In genomic region chr13:83733231-83733990, GRCm38 (mm10) we compare ENCODE assay signal across 8 mouse cellular contexts.
DNase-seq lines count a peak whose midpoint lies in the region; ATAC-seq and TF ChIP-seq lines count a peak whose summit lies in the region.

No protein-coding gene starts in this region.

- H3K27me3 ChIP-seq in kidney, adult 2 months (replicated peaks; ENCODE audit: control insufficient read depth, insufficient read depth, low read length), result peaks cover 19% of the 10 kb centered on the region
- no peaks in the 10 kb centered on the region for H3K27me3 ChIP-seq in forebrain, embryonic 15.5 days
- no peaks in the 10 kb centered on the region for H3K27me3 ChIP-seq in midbrain, embryonic 11.5 days (ENCODE audit: control insufficient read depth, insufficient read depth, low read length)

- no peak for TF ChIP-seq CTCF in kidney, adult 2 months (conservative IDR thresholded peaks at IDR 0.05; ENCODE audit: insufficient read depth, insufficient read length, low read depth, low read length)

- no peaks in the 10 kb centered on the region for H3K9me3 ChIP-seq in forebrain, embryonic 15.5 days
- no peaks in the 10 kb centered on the region for H3K9me3 ChIP-seq in midbrain, embryonic 11.5 days (ENCODE audit: control insufficient read depth, low read length)

- H3K27ac ChIP-seq in kidney, adult 2 months (ENCODE audit: insufficient read depth, low read depth, low read length), result peak overlapping the region; percentile 60
- H3K27ac ChIP-seq in forebrain, embryonic 15.5 days (replicated peaks), result peak overlapping the region; percentile 100
- peak overlapping the region; percentile 100 for H3K27ac ChIP-seq in midbrain, embryonic 11.5 days (ENCODE audit: low read depth, low read length)

- no peak for TF ChIP-seq POLR2A in kidney, adult 2 months (IDR thresholded peaks at IDR 0.05; ENCODE audit: low read depth, low read length)

- H3K9ac ChIP-seq in forebrain, embryonic 15.5 days (replicated peaks), result peak overlapping the region; percentile 100
- peak overlapping the region; percentile 100 for H3K9ac ChIP-seq in midbrain, embryonic 11.5 days (ENCODE audit: low read length)

- no peak for DNase-seq in kidney, adult 2 months
- no peak for DNase-seq in kidney, postnatal 36 days
- peak; percentile 26 for DNase-seq in R1 (ENCODE audit: low read depth, low spot score)
- DNase-seq in midbrain, embryonic 11.5 days (ENCODE audit: low spot score, missing footprints), result peak; percentile 95
- no peak for DNase-seq in adrenal gland, adult 8-10 months
- DNase-seq in kidney, adult 18-20 months, result no peak

- 5% methylated on average over 24 of the region's 24 CpGs for WGBS in kidney, adult 2 months
- WGBS in forebrain, embryonic 15.5 days, result under 1% methylated on average over 24 of the region's 24 CpGs
- WGBS in midbrain, embryonic 11.5 days, result under 1% methylated on average over 24 of the region's 24 CpGs

- peaks cover 2% of the 10 kb centered on the region; the same call in 1 of the 2 replicates for H3K4me1 ChIP-seq in kidney, adult 2 months (ENCODE audit: control insufficient read depth, insufficient read depth, low read length)
- no peaks in the 10 kb centered on the region for H3K4me1 ChIP-seq in forebrain, embryonic 15.5 days
- H3K4me1 ChIP-seq in midbrain, embryonic 11.5 days (ENCODE audit: control insufficient read depth, insufficient read depth, low read length), result peaks cover 5% of the 10 kb centered on the region; the same call in 1 of the 2 replicates

- H3K4me2 ChIP-seq in forebrain, embryonic 15.5 days (replicated peaks), result peak overlapping the region; percentile 65
- H3K4me2 ChIP-seq in midbrain, embryonic 11.5 days, result peak overlapping the region; percentile 72

- no peaks in the 10 kb centered on the region for H3K36me3 ChIP-seq in kidney, adult 2 months (ENCODE audit: control insufficient read depth, insufficient read depth, low read length)
- H3K36me3 ChIP-seq in forebrain, embryonic 15.5 days, result no peaks in the 10 kb centered on the region
- no peaks in the 10 kb centered on the region for H3K36me3 ChIP-seq in midbrain, embryonic 11.5 days (ENCODE audit: control insufficient read depth, insufficient read depth, low read length)

- peak overlapping the region; percentile 54 for H3K4me3 ChIP-seq in kidney, adult 2 months (ENCODE audit: insufficient read depth, low read depth, low read length)
- peak overlapping the region; percentile 78 for H3K4me3 ChIP-seq in forebrain, embryonic 15.5 days
- H3K4me3 ChIP-seq in midbrain, embryonic 11.5 days (ENCODE audit: low read depth, low read length), result peak overlapping the region; percentile 81

- no peak for ATAC-seq in forebrain, embryonic 15.5 days (replicated peaks)
- ATAC-seq in midbrain, embryonic 11.5 days (ENCODE audit: low FRiP score), result no peak
- no peak for ATAC-seq in granulocyte monocyte progenitor cell, adult 5-6 weeks (replicated peaks; ENCODE audit: poor library complexity, severe bottlenecking)

Comparison
In these comparisons a context has a peak if more than half of its experiments do, and no peak if none do; other contexts are left out.
1. DNase-seq: peak in R1 (single experiment) and midbrain, embryonic 11.5 days (single experiment); none in kidney, adult 2 months (single experiment), kidney, postnatal 36 days (0 of 2), adrenal gland, adult 8-10 months (single experiment) and kidney, adult 18-20 months (single experiment).
2. Peak in every context shown above with its lines, with median percentiles within 50 percentile points of each other: H3K27ac ChIP-seq and H3K4me3 ChIP-seq.